Mouse (Mus musculus) heart, adult 2 months (tissue): ENCODE data around the gene Pole3. TPM values are rescaled to one million over a fixed set of nuclear protein-coding genes. Genes with fewer than 3 reads are reported as not detected.

Experiments used
- DNase-seq, 2 experiments: peaks; one replicate each; pipeline ENCODE4 v3.0.0; 2021
- H3K27ac ChIP-seq: fragments of 200-600 bp; 2 replicates; pipeline ENCODE4 v1.8.1; 2022
- H3K27me3 ChIP-seq: fragments of 200-500 bp; 2 replicates; pipeline ENCODE4 v1.6.1; 2012; ENCODE audit warnings: mild to moderate bottlenecking, low read length, inconsistent platforms, mixed read lengths; ENCODE audit not compliant: control insufficient read depth, insufficient read depth
- H3K36me3 ChIP-seq: fragments of 200-500 bp; 2 replicates; pipeline ENCODE4 v1.6.1; 2012; ENCODE audit warnings: low read length, inconsistent platforms; ENCODE audit not compliant: control insufficient read depth, insufficient read depth
- H3K4me1 ChIP-seq: fragments of 200-500 bp; 2 replicates; pipeline ENCODE4 v1.6.1; 2011; ENCODE audit warnings: low read length; ENCODE audit not compliant: control insufficient read depth, insufficient read depth
- H3K4me3 ChIP-seq: fragments of 200-600 bp; 2 replicates; pipeline ENCODE4 v1.8.1; 2022
- H3K79me2 ChIP-seq: fragments of 200-500 bp; replicated peaks from 2 replicates; pipeline ENCODE4 v1.6.1; 2012; ENCODE audit warnings: mild to moderate bottlenecking, inconsistent platforms, low read length, moderate library complexity, mixed read lengths; ENCODE audit not compliant: control insufficient read depth, insufficient read depth
- H3K9ac ChIP-seq: fragments of 200-500 bp; 2 replicates; pipeline ENCODE4 v1.6.1; 2012; ENCODE audit warnings: low read depth, mild to moderate bottlenecking, control low read depth, inconsistent platforms, low read length, mixed read lengths
- CTCF ChIP-seq: fragments of 200-600 bp; IDR thresholded peaks from 2 replicates; pipeline ENCODE4 v1.8.1; 2022; ENCODE audit warnings: antibody characterized with exemption, mild to moderate bottlenecking, moderate library complexity
- EP300 ChIP-seq: fragments of 200-500 bp; IDR thresholded peaks from 2 replicates; pipeline ENCODE4 v1.6.1; 2011; ENCODE audit warnings: low read depth, low read length, control low read depth; ENCODE audit not compliant: insufficient read depth
- POLR2A ChIP-seq: fragments of 200-500 bp; IDR thresholded peaks from 2 replicates; pipeline ENCODE4 v1.6.1; 2011; ENCODE audit warnings: mild to moderate bottlenecking, low read depth, low read length, control low read depth; ENCODE audit not compliant: insufficient read depth
- WGBS: fragments of 180-500 bp; shearing (Covaris S2); methylation state at CpG from one replicate; pipeline ENCODE4 v1.1.7; 2018; 5-methylcytosine and 5-hydroxymethylcytosine counted together
- intact Hi-C: fragments of 180-260 bp; cut with DNase I; formaldehyde crosslinking; loops from one replicate; pipeline ENCODE4 v1.15.1; 2025
- polyA plus RNA-seq: library from polyadenylated mRNA; depleted of rRNA; stranded (reverse); fragments of >200 nt; gene quantifications from 2 replicates; pipeline ENCODE4 v1.2.3, GENCODE M21; 2012
- total RNA-seq, 2 experiments: library from RNA; stranded (reverse); gene quantifications; 2 replicates each; pipeline ENCODE4 v1.2.3; 2021

The Pole3 gene
- total and polyA plus RNA-seq, 3 experiments = 10.5 to 19.1 (median 16.1) TPM

- Histone ChIP-seq H3K27me3 (no peaks in the 10 kb centered on the region), H3K27ac (no peak overlapping the region), H3K79me2 (no peaks in the 10 kb centered on the region), H3K36me3 (no peaks in the 10 kb centered on the region; the same call in none of the 2 replicates), H3K9ac (no peak overlapping the region), H3K4me1 (peaks cover 19% of the 10 kb centered on the region), H3K4me3 (no peak overlapping the region)
- intact Hi-C loops = loop anchor here (10.0 kb wide), 1 partner anchor 891 kb away; the partner anchor contains the start of gene Akna
- peak in 1 of 2 experiments; percentile 15 for DNase-seq
- TF ChIP-seq EP300 (no peak), POLR2A (no peak), CTCF (no peak)
- WGBS = 72% methylated on average over 11 of the region's 11 CpGs
Measured at GRCm38 (mm10) chr4:62513998-62514506, 10.8 kb downstream of the Pole3 start.

GRCm38 (mm10) chr4:62509946-62510345, 14.9 kb downstream of the Pole3 start:
- H3K4me1 ChIP-seq = 0 out of 2 replicates have a peak, but pooled peaks cover 1% of the 10 kb centered on the region
- intact Hi-C loops = loop anchor here (5.0 to 10.0 kb wide), 4 partner anchors 53 to 895 kb away; partner anchors contain the start of gene Akna
- H3K9ac ChIP-seq = no peak overlapping the region
- no peaks in the 10 kb centered on the region for H3K27me3 ChIP-seq
- peak in 1 of 2 experiments; percentile 28 for DNase-seq
- WGBS = 72% methylated on average over 11 of the region's 11 CpGs
- no peaks in the 10 kb centered on the region for H3K79me2 ChIP-seq
- H3K36me3 ChIP-seq = no peaks in the 10 kb centered on the region
- no peak overlapping the region for H3K4me3 ChIP-seq
- H3K27ac ChIP-seq = no peak overlapping the region
- no peak for TF ChIP-seq CTCF
- TF ChIP-seq POLR2A = no peak
- no peak for TF ChIP-seq EP300

GRCm38 (mm10) chr4:62508839-62509238, 16.0 kb downstream of the Pole3 start:
- H3K4me3 ChIP-seq = no peak overlapping the region
- H3K9ac ChIP-seq = no peak overlapping the region
- no peak overlapping the region for H3K27ac ChIP-seq
- intact Hi-C loops = loop anchor here (5.0 kb wide), 3 partner anchors 52 to 167 kb away; no protein-coding TSS in a partner anchor
- H3K4me1 ChIP-seq = 0 out of 2 replicates have a peak, but pooled peaks cover 1% of the 10 kb centered on the region
- H3K36me3 ChIP-seq = no peaks in the 10 kb centered on the region
- 88% methylated on average over 5 of the region's 5 CpGs for WGBS
- no peaks in the 10 kb centered on the region for H3K27me3 ChIP-seq
- TF ChIP-seq CTCF (no peak), POLR2A (no peak), EP300 (no peak)
- no peak for DNase-seq
- H3K79me2 ChIP-seq = no peaks in the 10 kb centered on the region

- Histone ChIP-seq H3K27me3 (no peaks in the 10 kb centered on the region), H3K79me2 (no peaks in the 10 kb centered on the region), H3K4me3 (no peak overlapping the region), H3K4me1 (peaks cover 4% of the 10 kb centered on the region; the same call in 1 of the 2 replicates), H3K36me3 (no peaks in the 10 kb centered on the region), H3K9ac (no peak overlapping the region), H3K27ac (peak overlapping the region; percentile 21; the same call in 1 of the 2 replicates)
- WGBS = 31% methylated on average over 2 of the region's 2 CpGs
- peak in 1 of 2 experiments; percentile 39 for DNase-seq
- TF ChIP-seq EP300 (0 out of 2 replicates have a peak, but pooled peaks have one; percentile 40), CTCF (peak; percentile 71), POLR2A (0 out of 2 replicates have a peak, but pooled peaks have one; percentile 6)
- intact Hi-C loops = loop anchor here (5.0 kb wide), 3 partner anchors 49 to 164 kb away; no protein-coding TSS in a partner anchor
Measured at GRCm38 (mm10) chr4:62506798-62507197, 18.1 kb downstream of the Pole3 start.

- no peaks in the 10 kb centered on the region for H3K27me3 ChIP-seq
- peak overlapping the region; percentile 21 for H3K27ac ChIP-seq
- no peak for TF ChIP-seq EP300
- no peak for TF ChIP-seq POLR2A
- no peak for TF ChIP-seq CTCF
- no peak overlapping the region for H3K9ac ChIP-seq
- DNase-seq = no peak
- H3K4me3 ChIP-seq = no peak overlapping the region
- peaks cover 4% of the 10 kb centered on the region; the same call in 1 of the 2 replicates for H3K4me1 ChIP-seq
- WGBS = 55% methylated on average over 3 of the region's 3 CpGs
- H3K79me2 ChIP-seq = no peaks in the 10 kb centered on the region
- H3K36me3 ChIP-seq = no peaks in the 10 kb centered on the region
- intact Hi-C loops = loop anchor here (5.0 kb wide), 3 partner anchors 49 to 164 kb away; no protein-coding TSS in a partner anchor
Measured at GRCm38 (mm10) chr4:62505991-62506390, 18.9 kb downstream of the Pole3 start.

- Histone ChIP-seq H3K79me2 (no peaks in the 10 kb centered on the region), H3K4me1 (peaks cover 4% of the 10 kb centered on the region; the same call in 1 of the 2 replicates), H3K4me3 (peak within 1 kb of the TSS; percentile 78), H3K36me3 (no peaks in the 10 kb centered on the region), H3K27ac (peak within 1 kb of the TSS; percentile 76), H3K9ac (peak within 1 kb of the TSS; percentile 77), H3K27me3 (no peaks in the 10 kb centered on the region)
- WGBS = 85% methylated on average over 3 of the region's 3 CpGs
- no peak for DNase-seq
- TF ChIP-seq EP300 (no peak), CTCF (no peak), POLR2A (no peak)
- intact Hi-C loops = loop anchor here (2.0 to 5.0 kb wide), 2 partner anchors 13 to 96 kb away; partner anchors contain the start of genes Cdc26 and Prpf4
Measured at GRCm38 (mm10) chr4:62503374-62503970, 21.4 kb downstream of the Pole3 start, which contains the start of gene Hdhd3. Gene Hdhd3, minus strand, starts transcription at chr4:62503467.
